Mouse (Mus musculus): Measurements from ENCODE around the gene Gm10985. TPM values are rescaled to one million over a fixed set of nuclear protein-coding genes. Genes with fewer than 3 reads are reported as not detected.

Gene Gm10985
- total RNA-seq (2021): not detected

GRCm38 (mm10) chr3:53844786-53845185, at the start of gene Gm10985:
TSS of gene Gm10985 (plus strand) at chr3:53845086.
- intact Hi-C loops (cut with DNase I): no loop called here

GRCm38 (mm10) chr3:53796933-53797332, 48.0 kb upstream of the Gm10985 start:
- DNase-seq (ENCODE audit: low spot score in 2 of 2): no peak

More at GRCm38 (mm10) chr3:53844786-53845185, at the start of gene Gm10985:
- no peak for DNase-seq (ENCODE audit: low spot score in 2 of 2)

GRCm38 (mm10) chr3:53799671-53800070, 45.2 kb upstream of the Gm10985 start:
- intact Hi-C loops (cut with DNase I): no loop called here
- no peak for DNase-seq (ENCODE audit: low spot score in 2 of 2)

More at GRCm38 (mm10) chr3:53796933-53797332, 48.0 kb upstream of the Gm10985 start:
- intact Hi-C loops (cut with DNase I): no loop called here

GRCm38 (mm10) chr3:53813421-53813977, 31.4 kb upstream of the Gm10985 start:
- intact Hi-C loops (cut with DNase I): no loop called here
- DNase-seq (ENCODE audit: low spot score in 2 of 2): no peak

GRCm38 (mm10) chr3:53834238-53834637, 10.6 kb upstream of the Gm10985 start:
- no peak for DNase-seq (ENCODE audit: low spot score in 2 of 2)

GRCm38 (mm10) chr3:53846206-53846928, 1.5 kb downstream of the Gm10985 start:
- intact Hi-C loops (cut with DNase I): no loop called here
- DNase-seq (ENCODE audit: low spot score in 2 of 2): no peak

More at GRCm38 (mm10) chr3:53834238-53834637, 10.6 kb upstream of the Gm10985 start:
- intact Hi-C loops (cut with DNase I): no loop called here

- intact Hi-C loops (cut with DNase I): no loop called here
These were observed 2.8 kb downstream of the Gm10985 start for GRCm38 (mm10) chr3:53847726-53848125.

GRCm38 (mm10) chr3:53848262-53848661, 3.4 kb downstream of the Gm10985 start:
- no peak for DNase-seq (ENCODE audit: low spot score in 2 of 2)
- intact Hi-C loops (cut with DNase I): no loop called here

More at GRCm38 (mm10) chr3:53847726-53848125, 2.8 kb downstream of the Gm10985 start:
- DNase-seq (ENCODE audit: low spot score in 2 of 2): no peak

- DNase-seq (ENCODE audit: low spot score in 2 of 2): no peak
- intact Hi-C loops (cut with DNase I): loop anchor here (10.0 kb wide), 1 partner anchor 109 kb away; no protein-coding TSS in a partner anchor
These were observed 9.4 kb downstream of the Gm10985 start for GRCm38 (mm10) chr3:53854261-53854660.

- DNase-seq (ENCODE audit: low spot score in 2 of 2): no peak
These were observed 9.9 kb downstream of the Gm10985 start for GRCm38 (mm10) chr3:53854831-53855230.

GRCm38 (mm10) chr3:53863383-53864220, 18.7 kb downstream of the Gm10985 start, which contains the start of gene Ufm1:
TSS of gene Ufm1 (minus strand) at chr3:53863830.
- DNase-seq (ENCODE audit: low spot score in 2 of 2): peak; percentile 90 to 92
- intact Hi-C loops (cut with DNase I): loop anchor here (5.0 to 10.0 kb wide), 2 partner anchors 291 to 401 kb away; partner anchors contain the start of genes Nhlrc3, Proser1 and Trpc4

More at GRCm38 (mm10) chr3:53854831-53855230, 9.9 kb downstream of the Gm10985 start:
- intact Hi-C loops (cut with DNase I): loop anchor here (10.0 kb wide), 1 partner anchor 110 kb away; no protein-coding TSS in a partner anchor

- no peak for DNase-seq (ENCODE audit: low spot score in 2 of 2)
- intact Hi-C loops (cut with DNase I): loop anchor here (10.0 kb wide), 1 partner anchor 287 kb away; the partner anchor contains the start of gene Trpc4
These were observed 23.3 kb downstream of the Gm10985 start for GRCm38 (mm10) chr3:53868212-53868611.

- no peak for DNase-seq (ENCODE audit: low spot score in 2 of 2)
- intact Hi-C loops (cut with DNase I): loop anchor here (10.0 kb wide), 1 partner anchor 286 kb away; the partner anchor contains the start of gene Trpc4
These were observed 24.4 kb downstream of the Gm10985 start for GRCm38 (mm10) chr3:53869263-53869662.

- DNase-seq (ENCODE audit: low spot score in 2 of 2): no peak
- intact Hi-C loops (cut with DNase I): no loop called here
These were observed 25.6 kb downstream of the Gm10985 start for GRCm38 (mm10) chr3:53870482-53870881.

- intact Hi-C loops (cut with DNase I): no loop called here
- no peak for DNase-seq (ENCODE audit: low spot score in 2 of 2)
These were observed 26.7 kb downstream of the Gm10985 start for GRCm38 (mm10) chr3:53871596-53871995.

- intact Hi-C loops (cut with DNase I): no loop called here
- DNase-seq (ENCODE audit: low spot score in 2 of 2): peak; percentile 64 to 71
These were observed 46.0 kb downstream of the Gm10985 start for GRCm38 (mm10) chr3:53890619-53891540.

Data from left cerebral cortex, postnatal 36 days (tissue).